Mouse (Mus musculus): ENCODE measurements around the gene Nebl.

Gene Nebl

DNA sequence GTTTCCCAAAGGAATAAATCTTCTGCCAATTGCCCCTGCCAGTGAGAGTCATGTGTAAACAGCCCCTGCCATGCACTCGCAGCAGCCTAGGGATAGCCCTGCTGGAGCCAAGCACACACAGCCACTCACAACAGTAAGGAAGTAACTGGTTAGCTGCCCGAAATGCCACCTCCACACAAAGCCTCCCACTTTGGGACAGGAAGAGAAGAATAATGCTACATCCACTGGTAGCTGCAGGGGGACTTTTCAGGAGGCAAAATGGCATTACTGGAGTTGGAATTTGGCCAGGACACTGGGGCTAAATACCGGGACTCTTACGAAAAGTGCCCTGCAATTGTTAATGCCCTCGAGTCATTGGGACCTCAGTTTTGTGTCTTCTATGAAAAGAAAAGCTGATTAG, 92.6 kb downstream of the Nebl start:
- no peak for DNase-seq (ENCODE audit: low spot score in 2 of 2)

DNA sequence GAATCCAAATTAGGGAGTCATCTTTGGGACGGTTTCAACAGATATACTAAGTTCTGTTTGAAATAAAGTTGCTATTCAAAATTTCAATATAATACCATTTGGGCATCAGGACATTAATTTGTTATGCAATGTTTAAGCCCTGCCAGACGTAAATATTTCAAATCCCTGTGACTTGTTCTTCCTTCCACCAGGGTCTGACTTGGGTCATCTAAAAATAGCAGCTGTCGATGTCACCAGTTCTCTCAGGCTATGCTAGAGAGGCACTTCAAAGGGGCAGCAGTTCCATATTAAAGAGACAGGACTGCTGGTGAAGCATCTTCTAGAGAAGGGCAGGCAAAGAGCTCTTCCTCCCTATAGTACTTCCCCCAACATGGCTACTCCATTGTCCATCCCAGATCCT, 107.3 kb downstream of the Nebl start:
- no peak for DNase-seq (ENCODE audit: low spot score in 2 of 2)

DNA sequence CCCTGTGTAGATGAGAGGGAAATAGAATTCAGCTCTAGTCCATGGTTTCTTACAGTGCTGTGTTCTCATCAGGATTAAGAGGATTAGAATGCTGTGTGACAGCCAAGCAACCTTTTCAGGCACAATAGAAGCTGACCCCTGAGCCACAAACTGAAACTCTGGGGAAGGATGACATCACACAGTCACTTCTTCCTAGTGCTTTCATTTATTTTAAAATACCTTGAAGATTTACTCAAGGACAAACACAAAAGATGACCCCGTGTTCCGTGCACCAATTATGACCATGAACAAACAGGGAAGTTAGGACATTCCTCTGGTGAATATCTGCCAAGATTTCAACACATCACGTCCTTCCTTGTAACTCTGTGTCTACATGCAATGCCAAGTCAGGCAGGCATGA, 121.0 kb downstream of the Nebl start:
- DNase-seq (ENCODE audit: low spot score in 2 of 2), result no peak

DNA sequence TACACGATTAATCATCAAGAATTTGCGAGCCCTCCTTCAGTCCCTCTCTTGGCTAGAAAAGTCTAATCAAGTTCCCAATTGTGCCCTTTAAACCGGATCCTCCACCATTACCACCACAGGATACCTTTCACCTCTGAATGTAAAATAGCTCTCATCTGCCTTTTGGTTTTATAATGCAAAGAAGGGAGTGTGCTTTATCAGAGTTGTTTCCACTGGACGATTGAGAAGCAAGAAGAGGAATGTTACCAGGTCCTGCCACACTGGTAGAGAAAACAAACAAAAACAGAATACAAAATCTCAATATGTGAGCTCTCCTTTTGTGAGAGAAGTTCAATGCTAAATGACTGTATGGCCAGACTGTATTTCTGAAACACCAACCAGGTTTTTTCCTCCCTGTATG, 127.7 kb downstream of the Nebl start:
- DNase-seq (ENCODE audit: low spot score in 2 of 2), result no peak

DNA sequence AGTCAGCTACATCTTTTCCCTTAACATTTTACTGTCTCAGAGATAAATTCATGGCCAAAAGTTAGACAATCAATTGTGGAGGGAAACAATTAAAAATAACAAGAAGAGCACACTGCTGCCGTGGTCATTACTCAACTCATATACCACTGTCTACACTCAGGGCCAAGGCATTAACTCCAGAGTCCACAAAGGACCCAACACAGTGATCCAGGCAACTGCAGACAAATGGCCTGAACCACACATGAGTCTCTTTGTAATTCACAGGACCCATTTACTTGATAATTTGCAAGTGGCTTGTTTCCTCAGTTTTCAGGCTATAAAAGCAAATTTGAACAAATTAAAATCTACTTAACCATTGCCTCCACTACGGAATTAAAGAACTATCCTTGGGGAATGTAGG, 130.6 kb downstream of the Nebl start:
- no peak for DNase-seq (ENCODE audit: low spot score in 2 of 2)

DNA sequence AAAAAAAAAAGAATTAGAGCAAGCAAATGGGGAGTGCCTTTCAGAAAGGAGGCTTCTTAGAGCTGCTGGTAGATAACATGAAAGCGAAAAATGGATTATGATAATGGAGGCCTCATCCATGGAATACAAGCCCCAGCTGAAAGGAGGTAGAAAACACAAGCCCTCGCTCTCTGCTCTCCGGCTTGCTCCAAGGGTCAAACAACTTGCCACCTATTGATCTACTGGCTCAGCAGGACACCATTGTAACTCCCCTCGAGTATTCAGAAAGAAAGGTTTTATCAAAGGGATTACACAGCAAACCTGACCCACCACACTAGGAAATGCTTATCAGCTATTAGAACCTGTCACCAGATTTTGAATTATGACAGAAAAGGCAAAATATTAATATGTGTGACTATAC, 131.4 kb downstream of the Nebl start:
- DNase-seq (ENCODE audit: low spot score in 2 of 2), result no peak

DNA sequence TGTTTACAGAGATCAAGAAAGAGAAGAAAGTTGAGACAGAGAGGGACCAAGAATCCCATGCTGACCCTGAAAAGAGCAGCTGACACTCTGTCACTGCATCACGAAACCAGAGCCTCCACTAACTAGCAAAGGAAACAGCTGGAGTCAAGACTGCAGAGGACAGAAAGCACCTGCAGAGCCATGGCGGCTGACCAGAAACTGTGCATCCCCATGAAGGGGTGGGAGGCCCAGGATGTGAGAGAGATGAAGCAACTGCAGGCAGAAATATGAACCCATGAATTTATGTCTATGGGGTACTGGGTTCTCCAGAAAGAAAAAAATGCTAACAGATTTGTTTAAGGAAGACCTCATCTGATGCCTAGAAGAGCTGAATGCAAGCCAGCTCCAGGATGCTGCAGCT, 133.3 kb downstream of the Nebl start:
- DNase-seq (ENCODE audit: low spot score in 2 of 2), result no peak

DNA sequence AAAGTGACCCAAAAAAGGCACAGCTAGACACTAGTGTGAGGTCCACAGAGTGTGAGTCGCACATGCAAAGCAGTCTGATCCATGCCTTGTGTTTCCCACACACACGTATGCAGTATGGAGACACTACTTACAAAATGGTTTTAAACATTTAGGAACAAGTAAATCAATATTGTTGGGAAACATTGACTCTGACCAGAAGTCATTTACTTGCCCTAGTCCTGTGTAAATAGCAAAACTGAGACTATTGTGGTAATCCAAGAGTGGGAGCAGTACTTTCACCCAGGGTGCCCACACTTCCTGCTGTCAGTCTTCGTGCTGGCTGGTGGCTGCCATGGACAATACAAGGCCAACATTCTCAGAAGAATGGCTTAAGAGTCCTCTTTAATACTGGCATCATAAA, 141.6 kb downstream of the Nebl start:
- no peak for DNase-seq (ENCODE audit: low spot score in 2 of 2)

DNA sequence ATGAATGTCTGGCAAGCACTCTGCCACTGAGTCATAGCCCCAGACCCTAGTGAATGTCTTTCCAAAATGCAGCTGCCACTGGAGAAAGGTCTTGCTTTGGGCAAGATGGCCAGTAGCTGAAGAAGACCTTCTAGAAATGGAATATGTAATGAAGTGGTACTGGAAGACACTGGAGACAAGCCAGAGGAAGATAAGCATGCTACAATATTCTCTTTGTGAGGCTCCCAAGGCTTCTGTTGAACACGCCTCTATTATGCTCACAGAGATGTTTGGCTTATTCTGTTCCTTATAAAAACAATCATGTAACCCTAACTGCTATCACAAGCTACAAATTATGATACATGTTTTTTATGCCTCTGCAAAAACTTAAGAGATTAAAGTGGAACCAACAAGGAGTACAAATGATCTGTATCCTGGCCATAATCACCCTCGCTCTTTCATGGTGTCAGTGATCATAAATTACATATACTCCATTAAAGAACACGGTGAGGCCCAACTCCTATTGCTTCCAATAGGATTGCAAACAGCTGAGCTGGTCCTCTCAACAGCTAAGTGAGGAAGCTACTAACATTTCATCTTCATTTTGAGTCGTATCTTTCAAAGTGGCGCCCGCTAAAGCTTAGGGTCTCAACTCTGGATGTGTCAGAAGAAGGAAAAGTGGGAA, 145.8 kb downstream of the Nebl start:
- no peak for DNase-seq (ENCODE audit: low spot score in 2 of 2)

DNA sequence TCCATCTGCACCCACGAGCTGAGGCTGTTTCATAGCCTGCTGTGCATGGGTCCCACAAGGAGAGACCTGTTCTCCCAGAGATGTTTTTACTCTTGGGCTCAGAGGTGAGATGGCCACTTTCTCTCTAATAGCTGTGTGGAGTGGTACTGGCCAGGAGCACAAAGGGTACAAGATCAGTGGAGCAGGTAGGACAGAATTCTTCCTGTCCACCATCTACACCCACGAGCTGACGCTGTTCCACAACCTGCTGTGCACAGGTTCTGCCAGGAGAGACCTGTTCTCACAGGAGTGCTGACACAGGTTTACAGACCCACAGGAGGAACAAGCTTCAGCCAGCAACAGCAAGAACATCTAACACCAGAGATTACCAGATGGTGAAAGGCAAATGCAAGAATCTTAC, 155.6 kb downstream of the Nebl start:
- no peak for DNase-seq (ENCODE audit: low spot score in 2 of 2)

DNA sequence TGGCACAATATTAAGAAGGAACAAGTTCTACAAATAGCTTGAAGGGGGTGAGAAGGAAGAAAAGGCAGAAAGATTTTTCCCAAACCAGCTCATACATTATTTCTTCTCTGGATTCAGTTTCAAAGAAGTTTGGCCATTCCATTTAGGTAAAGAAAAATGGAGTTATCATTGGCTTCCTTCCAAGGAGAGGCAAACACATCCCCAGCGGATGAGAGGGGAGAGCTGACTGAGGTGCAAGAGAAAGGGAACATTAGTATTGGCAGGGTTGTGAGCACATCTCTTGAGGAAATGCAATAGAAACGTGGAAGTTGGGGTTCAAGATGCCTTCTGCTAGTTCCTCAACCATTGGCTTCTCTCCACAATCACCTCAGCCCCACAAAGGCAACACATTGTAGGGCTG, 159.5 kb downstream of the Nebl start:
- DNase-seq (ENCODE audit: low spot score in 2 of 2), result no peak

DNA sequence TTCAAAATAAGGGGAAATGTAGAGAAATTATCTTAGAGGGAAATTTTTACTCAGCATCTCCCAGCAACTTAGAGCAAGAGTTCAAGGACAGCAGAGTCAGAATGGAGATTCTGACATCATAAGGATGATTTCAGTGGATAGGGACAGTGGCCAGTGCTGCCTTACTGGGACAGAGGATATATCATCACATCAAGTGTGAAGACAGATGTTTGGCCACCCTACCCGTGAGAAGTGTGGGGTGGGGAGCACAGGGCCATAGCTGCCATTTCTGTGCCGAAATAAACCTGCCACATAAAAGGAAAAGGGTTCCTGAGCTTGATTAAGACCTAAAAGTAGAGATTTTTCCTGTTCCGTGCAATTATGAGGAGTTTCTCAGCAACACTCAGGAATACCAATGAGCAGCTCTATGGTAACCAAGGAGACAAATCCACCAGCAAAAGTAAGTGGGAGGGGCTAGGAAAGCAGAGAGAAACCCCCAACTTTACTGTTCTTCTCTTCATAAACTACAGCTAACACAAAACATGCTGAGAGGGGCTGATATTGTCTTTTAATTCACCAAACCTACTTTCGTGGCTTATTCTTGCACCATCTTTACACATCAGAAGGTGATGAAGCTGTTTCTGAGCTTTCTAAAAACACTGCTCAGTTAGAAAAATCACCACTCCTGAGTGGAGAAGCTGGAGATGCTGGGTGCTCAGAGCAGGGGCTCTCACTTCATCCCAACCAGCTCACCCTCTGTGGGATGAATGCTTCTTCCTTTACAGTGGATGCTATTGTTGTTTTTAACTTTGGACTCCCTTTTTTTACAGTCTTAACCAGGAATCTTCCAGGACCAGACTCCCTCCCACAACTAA, 172.1 kb downstream of the Nebl start:
- DNase-seq (ENCODE audit: low spot score in 2 of 2), result no peak

DNA sequence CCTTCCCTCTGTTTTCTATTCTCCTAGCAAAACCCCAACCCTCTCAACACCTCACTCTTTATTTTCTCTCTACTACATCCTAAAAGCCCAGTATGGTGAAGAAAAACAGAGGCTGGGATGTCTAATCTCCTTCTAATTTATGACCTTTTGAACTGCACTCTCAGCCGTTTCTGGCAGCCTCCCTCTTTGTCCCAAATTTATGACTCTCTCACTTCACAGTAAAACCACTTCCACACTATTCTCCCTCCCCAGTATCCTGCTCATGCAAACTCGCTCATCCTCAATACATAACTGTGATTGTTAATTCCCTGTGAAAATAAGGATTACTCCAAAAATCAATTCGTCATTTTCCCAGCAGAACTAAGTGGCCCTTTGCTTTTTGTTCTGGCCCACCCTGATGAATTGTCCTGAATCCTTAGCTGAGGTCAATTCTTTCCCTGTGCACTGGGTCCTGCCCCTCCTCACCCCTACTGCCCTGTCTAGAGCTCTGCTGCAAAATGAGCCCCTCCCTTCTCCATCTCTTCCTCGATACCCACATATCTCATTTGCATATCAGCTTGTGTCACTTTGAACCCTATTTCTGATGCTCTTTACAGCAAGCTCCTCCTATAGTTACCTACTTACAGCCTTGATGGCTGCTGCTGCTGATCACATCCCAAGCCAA, 181.2 kb downstream of the Nebl start:
- no peak for DNase-seq (ENCODE audit: low spot score in 2 of 2)

DNA sequence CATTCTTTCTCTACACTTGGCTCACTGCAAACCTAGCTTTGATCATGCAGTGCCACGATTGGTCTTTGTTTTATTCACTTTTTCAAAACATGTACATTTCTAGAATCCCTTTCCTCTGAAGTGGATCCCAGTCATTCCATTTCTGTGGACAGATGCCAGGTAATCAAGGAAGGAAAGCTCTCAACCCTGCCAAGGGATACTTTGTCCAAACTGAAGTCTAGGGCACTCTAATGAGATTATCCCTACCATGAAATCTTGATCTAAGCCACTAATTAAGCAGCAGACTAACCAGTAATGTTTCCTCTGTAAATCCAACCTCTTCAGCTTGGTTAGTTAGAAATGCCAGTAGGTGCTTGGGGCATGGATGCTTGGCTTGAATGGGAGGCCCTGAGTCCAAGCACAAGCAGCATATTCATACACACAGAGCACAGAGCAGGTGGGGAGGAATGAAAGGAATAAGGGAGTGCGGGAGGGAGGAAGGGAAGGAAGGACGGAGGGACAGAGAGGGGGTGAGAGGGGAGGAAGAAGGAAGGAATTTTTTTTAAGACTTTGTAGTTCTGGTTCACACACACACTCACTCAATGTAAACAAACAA, 184.8 kb downstream of the Nebl start:
- no peak for DNase-seq (ENCODE audit: low spot score in 2 of 2)

DNA sequence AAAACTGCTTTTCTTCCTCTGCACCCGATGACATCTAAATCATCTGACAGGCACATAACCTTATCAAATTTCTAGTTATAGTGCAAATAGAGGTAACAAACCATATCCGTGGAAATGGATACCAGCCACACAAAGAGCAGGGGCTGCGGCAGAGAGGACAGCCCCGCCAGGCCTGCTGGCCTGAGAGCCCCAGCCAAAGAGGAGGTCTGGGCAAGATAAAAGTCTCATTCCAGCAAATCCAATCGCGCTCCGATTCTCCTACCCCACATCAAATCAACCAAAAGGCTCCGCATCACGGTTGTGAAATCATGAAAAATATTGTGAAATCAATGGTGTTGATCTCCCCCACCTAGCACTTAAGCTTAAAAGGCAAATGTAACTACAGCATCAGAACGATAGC, 191.5 kb downstream of the Nebl start:
- DNase-seq (ENCODE audit: low spot score in 2 of 2), result no peak

DNA sequence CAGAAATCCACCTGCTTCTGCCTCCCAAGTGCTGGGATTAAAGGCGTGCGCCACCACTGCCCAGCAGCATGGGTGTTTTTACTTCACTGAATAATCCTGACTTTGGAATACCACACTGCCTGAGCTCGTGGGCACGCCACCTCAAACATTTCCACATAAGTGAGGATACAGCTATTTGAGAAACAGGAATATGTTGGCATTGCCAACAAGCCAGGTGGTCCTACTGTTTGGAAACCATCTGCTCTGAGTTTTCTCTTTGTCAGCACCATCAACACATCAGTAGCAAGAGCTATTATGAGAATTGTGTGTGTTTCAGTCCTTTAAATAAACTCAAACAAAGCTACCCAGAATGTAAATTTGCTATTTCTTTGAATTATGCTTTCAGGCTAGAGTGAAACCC, 192.8 kb downstream of the Nebl start:
- DNase-seq (ENCODE audit: low spot score in 2 of 2), result peak; percentile 55 to 86

DNA sequence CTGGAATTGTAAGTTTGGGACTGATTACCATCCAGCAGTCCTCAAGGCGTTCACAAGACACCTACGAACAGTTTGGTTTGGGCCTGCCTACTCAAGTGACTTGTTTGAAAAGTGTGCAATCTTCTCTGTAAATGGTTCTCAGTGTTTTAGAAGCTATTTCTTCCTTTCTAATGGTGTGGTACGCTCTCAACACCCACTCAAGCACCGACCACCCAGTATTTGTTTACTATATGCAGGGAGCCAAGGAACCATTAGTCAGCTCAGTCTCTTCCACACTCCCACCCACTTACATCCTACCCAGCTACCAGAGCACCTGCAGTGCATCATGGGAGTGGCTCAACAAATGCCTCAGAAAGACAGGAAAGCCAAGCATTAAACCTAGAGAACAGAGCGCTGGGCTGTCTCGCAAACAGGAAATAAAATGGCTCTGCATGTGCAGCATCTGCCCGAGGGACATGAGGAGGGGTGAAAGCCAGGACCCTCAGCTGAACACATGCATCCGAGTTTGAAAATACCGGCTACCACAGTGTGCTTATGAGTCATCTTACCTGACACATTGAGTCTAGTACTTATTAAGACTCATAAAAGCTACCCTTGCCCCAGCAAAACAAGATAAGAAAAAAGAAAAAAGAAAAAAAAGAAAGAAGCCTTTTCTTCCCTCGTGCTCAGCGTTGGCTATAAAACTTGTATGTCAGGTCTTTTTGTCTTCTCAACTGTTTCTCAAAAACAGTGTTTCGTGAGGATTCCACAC, 199.7 kb downstream of the Nebl start:
- peak; percentile 66 to 73 for DNase-seq (ENCODE audit: low spot score in 2 of 2)

DNA sequence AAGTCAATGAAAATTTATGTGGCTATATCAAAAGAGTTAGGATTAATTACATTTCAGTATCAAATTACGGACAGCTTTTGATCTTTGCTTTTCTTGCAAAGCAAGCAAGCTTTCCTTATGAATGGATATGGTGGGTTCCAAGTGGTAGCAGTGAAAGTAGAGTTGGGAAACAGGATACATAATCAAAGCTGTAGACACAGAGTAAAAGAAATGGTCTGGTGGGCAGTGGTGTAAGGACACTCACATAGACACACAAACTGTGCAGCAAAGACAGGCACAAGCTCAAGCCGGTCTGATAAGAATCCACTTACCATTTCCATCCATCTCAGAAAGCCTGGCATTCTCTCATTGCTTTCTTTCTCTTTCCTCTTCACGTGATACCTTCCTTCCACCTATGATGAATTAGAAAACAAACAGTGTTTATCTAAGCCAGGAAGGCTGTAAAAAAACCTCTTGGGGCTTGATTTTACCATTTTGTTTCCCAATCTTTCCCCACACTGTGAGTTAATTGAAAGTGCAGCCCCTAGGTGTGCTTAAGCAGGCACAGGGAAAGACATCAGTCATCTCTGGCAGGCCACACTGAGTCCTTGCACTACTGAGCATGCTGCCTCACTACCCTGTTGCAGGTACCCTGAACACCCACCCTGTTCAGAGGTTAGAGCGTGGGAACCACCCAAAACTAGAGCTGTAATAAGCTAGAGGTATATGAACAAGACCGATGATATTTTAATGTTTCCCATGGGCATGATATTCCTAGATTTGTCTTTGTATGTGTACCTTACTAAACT, 205.3 kb downstream of the Nebl start:
- no peak for DNase-seq (ENCODE audit: low spot score in 2 of 2)

DNA sequence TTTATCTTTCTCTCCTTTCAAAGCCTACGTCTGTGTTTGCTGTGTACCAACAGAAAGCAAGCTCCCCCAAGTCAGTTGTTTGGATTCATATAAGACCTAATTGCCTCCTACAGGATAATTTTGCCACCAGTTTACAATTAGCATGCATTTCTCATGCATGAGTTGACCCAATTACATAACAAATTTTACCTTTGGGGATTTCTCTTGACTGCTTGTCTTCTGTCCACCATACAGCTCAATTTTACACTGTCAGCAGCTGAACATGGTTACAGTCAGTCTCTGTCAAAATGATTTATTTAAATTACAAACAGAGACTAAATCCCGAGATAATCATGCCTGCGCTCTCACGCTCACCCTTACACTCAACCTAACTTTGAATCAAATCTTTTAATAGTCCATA, 206.1 kb downstream of the Nebl start:
- DNase-seq (ENCODE audit: low spot score in 2 of 2), result no peak

DNA sequence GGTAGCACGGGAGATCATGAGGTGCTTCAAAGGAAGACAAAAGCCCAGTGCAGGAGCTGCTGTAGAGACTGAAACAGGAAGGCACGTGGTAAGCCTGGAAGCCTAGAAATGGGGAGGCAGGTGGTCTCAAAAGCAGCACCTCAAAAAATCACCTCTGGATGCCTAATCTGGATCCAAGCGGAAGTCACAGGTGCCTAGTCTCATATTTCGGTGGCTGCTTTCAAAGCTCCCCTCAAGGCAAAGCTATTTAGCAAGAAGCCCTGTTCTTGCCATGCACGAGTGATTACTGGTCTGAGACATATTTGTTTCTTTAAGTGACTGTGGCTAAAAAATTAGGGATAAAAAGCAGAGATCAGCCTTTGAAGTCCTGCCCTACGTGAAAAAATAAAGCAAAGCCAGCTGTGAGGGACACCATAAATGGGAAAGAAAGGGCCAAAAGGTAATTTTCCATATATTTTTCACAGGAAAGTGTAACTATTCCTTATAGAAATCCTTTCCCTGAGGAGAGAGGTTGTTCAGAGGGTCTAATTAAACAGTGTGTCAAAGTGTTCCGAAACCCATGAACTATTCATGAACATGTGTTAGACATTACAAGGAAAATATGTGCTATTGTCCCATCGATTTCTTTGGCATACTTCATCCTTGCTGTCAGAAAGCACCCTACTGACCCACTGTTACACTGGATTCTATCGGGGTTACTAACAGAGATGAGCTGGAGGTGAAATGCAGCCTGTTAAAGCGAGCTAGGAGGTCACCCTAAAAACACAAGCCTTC, 206.9 kb downstream of the Nebl start:
- no peak for DNase-seq (ENCODE audit: low spot score in 2 of 2)

Measured in left cerebral cortex, adult 9 months (tissue).